Mouse (Mus musculus): ENCODE measurements around the gene Nfya.

DNA sequence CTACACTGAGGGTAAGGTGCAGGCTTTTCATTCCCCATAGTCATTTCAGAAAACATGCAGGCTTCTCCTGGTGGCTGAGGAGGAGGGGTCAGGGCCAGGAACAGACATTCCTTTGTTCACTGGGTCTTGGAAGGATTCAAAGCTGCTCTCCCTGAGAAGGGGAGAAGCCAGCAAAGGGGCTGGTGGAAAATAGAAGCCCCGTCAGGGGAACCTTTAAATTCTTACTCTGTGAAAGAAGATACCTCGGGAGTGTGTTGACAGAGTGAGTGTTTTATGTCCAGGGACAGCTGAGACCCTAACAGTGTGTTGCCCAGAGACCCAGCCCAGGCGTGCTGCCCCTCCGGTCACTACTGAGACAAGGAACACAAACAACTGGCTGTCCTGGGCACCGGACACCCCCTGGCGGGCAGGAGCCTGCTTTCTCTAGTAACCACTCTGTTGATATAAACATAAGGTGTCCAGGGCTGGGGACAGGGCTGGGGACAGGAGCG is 27.8 kb upstream of the Nfya start:
- no peak for TF ChIP-seq CTCF (conservative IDR thresholded peaks at IDR 0.05 in 1 of 2, IDR thresholded peaks at IDR 0.05 in 1 of 2; ENCODE audit: low read depth in 2 of 2, low read length in 2 of 2)
- TF ChIP-seq POLR2A (IDR thresholded peaks at IDR 0.05; ENCODE audit: low read depth, low read length) = no peak
- no peak for TF ChIP-seq SMC3 (IDR thresholded peaks at IDR 0.05; ENCODE audit: low read depth, low read length)
- TF ChIP-seq MAX (IDR thresholded peaks at IDR 0.05; ENCODE audit: low read length) = no peak
- no peak for TF ChIP-seq NRF1 (IDR thresholded peaks at IDR 0.05; ENCODE audit: low read depth, low read length)
- no peak for TF ChIP-seq HCFC1 (IDR thresholded peaks at IDR 0.05; ENCODE audit: low read depth, low read length)
- TF ChIP-seq MAFK (IDR thresholded peaks at IDR 0.05; ENCODE audit: insufficient replicate concordance, low read length) = no peak
- TF ChIP-seq USF1 (IDR thresholded peaks at IDR 0.05; ENCODE audit: low read depth, low read length) = no peak
- no peak for TF ChIP-seq MXI1 (IDR thresholded peaks at IDR 0.05; ENCODE audit: low read depth, low read length)
